Mouse (Mus musculus): ENCODE results near the gene Ttc27.

DNA sequence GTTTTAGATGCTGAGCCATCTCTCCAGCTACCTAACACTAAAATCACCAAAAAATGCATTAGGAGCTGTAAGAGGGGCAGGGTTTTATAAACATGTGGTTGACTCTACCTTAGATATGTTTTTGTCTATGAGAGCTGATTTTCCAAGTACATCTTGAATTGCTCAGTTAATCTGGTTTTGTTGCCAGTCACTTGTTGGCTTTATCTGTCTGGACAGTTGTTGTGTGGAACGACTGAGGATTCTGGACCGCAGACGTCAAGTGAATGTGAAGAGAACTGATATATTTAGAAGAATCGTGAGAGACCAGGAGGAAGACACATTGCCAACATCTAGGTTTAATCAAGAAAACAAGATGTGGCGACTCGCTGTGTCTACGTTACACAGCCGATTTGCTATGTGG lies 5.9 kb upstream of the Ttc27 start:
- TF ChIP-seq CTCF (IDR thresholded peaks at IDR 0.05; ENCODE audit: low read depth) (no peak), EP300 (optimal IDR thresholded peaks at IDR 0.05) (no peak)
